Mouse (Mus musculus) intestine, embryonic 14.5 days (tissue): ENCODE results near the gene Txndc12. TPM values are rescaled to one million over a fixed set of nuclear protein-coding genes. Genes with fewer than 3 reads are reported as not detected.
A peak's percentile ranks its signal among the peaks of the same experiment; 100 is the strongest.

Experiments used
- ATAC-seq: fragments of 200-750 bp; cut with Nextera tagmentation; replicated peaks from 2 replicates; pipeline ENCODE4 v1.8.0; 2017; ENCODE audit warnings: low read depth, moderate number of reproducible peaks, moderate TSS enrichment, moderate library complexity; ENCODE audit not compliant: low FRiP score, low TSS enrichment
- DNase-seq: peaks from one replicate; pipeline ENCODE4 v3.0.0-alpha.2; 2018; ENCODE audit warnings: low spot score
- H3K27ac ChIP-seq: fragments of 300-500 bp; sonication (generic); 2 replicates; pipeline ENCODE4 v1.5.1; 2014; ENCODE audit warnings: low read depth, mild to moderate bottlenecking, control low read depth
- H3K27me3 ChIP-seq: fragments of 300-500 bp; sonication (generic); replicated peaks from 2 replicates; pipeline ENCODE4 v1.6.1; 2014; ENCODE audit warnings: low read length, control low read depth; ENCODE audit not compliant: control insufficient read depth, insufficient read depth
- H3K36me3 ChIP-seq: fragments of 300-500 bp; sonication (generic); 2 replicates; pipeline ENCODE4 v1.6.1; 2014; ENCODE audit warnings: low read length, control low read depth; ENCODE audit not compliant: control insufficient read depth, insufficient read depth
- H3K4me1 ChIP-seq: fragments of 300-500 bp; sonication (generic); replicated peaks from 2 replicates; pipeline ENCODE4 v1.6.1; 2014; ENCODE audit warnings: low read length, control low read depth, mixed read lengths; ENCODE audit not compliant: control insufficient read depth, insufficient read depth
- H3K4me2 ChIP-seq: fragments of 300-500 bp; sonication (generic); 2 replicates; pipeline ENCODE4 v1.6.1; 2014; ENCODE audit warnings: low read length
- H3K4me3 ChIP-seq: fragments of 300-500 bp; sonication (generic); 2 replicates; pipeline ENCODE4 v1.5.1; 2014; ENCODE audit warnings: low read depth, low read length, control low read depth, mixed read lengths
- H3K9ac ChIP-seq: fragments of 300-500 bp; sonication (generic); 2 replicates; pipeline ENCODE4 v1.6.1; 2014; ENCODE audit warnings: mild to moderate bottlenecking, low read length
- H3K9me3 ChIP-seq: fragments of 300-500 bp; sonication (generic); 2 replicates; pipeline ENCODE4 v1.6.1; 2016; ENCODE audit warnings: low read length, control low read depth; ENCODE audit not compliant: control insufficient read depth
- WGBS: fragments of 180-500 bp; shearing (Covaris S2); extraction: QIAGEN DNeasy Blood & Tissue Kit; methylation state at CpG from one replicate; pipeline ENCODE4 v1.1.7; 2014; 5-methylcytosine and 5-hydroxymethylcytosine counted together
- polyA plus RNA-seq: library from polyadenylated mRNA; unstranded; fragments of >200 nt; fragmentation: Nextera tagmentation; extraction: Ambion mirVana; gene quantifications from 2 replicates; pipeline ENCODE4 v1.2.1, GENCODE M21; 2014

Gene Txndc12
- polyA plus RNA-seq, 1 experiment from 2014 or later, result 108 TPM

DNA sequence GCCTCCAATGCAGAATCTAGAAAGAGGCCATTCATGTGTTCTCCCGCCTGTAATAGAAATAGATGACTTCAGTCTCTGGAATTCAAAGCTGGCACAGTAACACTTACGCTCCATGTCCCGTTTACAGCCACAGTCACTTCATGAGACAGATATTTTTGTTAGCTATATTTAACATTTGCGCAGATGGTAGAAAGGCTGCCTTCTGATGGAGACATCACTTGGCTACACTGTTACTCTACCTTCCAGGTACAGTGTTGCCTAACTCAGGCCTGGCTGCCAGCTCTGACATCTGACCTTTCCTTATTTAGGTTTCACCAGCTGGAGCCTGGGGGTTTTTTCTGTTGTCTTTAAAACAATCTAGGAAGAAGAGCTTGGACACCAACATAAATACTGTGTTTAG is 3.6 kb downstream of the Txndc12 start:
- Histone ChIP-seq H3K36me3 (no peaks in the 10 kb centered on the region), H3K9ac (no peak overlapping the region), H3K4me1 (peaks cover 17% of the 10 kb centered on the region), H3K9me3 (no peaks in the 10 kb centered on the region), H3K27me3 (no peaks in the 10 kb centered on the region), H3K27ac (no peak overlapping the region; the same call in 1 of the 2 replicates), H3K4me2 (no peak overlapping the region), H3K4me3 (no peak overlapping the region)
- DNase-seq, result no peak
- WGBS, result 71% methylated on average over 4 of the region's 4 CpGs
- ATAC-seq, result no peak

DNA sequence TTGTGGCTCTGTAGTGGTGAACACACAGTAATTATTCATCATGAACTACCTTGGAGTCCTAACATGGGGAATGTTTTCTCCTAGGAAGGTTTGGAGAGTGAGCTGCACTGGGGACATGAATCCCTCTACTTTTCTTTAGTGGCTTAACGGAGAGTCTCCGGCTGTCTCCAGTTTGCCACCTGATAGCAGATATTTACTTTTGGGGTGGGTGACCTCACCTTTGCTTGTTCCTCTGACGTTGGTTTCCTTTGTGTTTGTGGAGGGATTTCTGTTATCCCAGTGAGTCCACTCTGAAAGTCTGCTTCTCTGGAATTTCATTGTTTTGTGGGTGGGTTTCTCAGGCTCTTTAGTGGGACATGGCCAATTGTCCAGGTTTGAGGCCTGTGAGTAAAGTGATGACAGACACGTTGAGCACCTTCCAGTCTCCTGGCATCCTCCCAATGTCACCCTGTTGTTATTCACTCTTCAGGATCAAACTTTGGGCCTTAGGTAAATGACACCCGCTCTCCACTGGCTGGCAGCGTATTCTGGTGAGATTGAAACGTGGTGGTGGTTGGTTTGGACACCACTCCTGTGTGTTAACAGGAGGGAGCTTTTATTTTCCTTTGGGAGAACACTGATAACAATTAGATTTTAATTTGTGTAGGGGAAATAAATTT is 7.6 kb downstream of the Txndc12 start:
- Histone ChIP-seq H3K4me2 (no peak overlapping the region), H3K4me1 (no peaks in the 10 kb centered on the region; the same call in 1 of the 2 replicates), H3K4me3 (no peak overlapping the region), H3K27ac (peak overlapping the region; percentile 54), H3K36me3 (no peaks in the 10 kb centered on the region), H3K9ac (no peak overlapping the region), H3K27me3 (no peaks in the 10 kb centered on the region), H3K9me3 (no peaks in the 10 kb centered on the region)
- WGBS, result 73% methylated on average over 7 of the region's 7 CpGs
- ATAC-seq, result 0 out of 2 replicates have a peak, but pooled peaks have one; percentile 42
- no peak for DNase-seq

DNA sequence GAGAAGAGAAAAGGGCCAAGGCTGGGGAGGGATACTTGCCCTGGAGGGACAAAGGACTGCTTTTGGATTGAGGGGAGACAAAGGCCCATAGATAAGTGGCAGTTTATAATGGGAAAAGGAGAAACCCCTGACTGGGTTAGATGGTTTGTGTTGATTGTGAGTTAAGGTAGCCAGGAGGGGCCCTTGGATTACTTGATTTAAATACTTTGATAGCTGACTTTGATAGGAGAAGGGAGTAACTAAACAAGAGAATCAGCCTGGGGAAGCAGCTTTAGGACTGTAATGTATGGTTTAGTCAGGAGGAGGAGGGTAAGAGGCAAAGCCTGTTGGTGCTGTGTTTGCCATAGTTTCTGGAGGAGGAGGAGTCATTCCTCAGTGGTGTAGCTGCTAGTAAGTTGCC is 8.9 kb downstream of the Txndc12 start:
- no peak for DNase-seq
- ATAC-seq, result no peak
- H3K27ac ChIP-seq, result no peak overlapping the region
- no peaks in the 10 kb centered on the region for H3K27me3 ChIP-seq
- peaks cover under 1% of the 10 kb centered on the region; the same call in 1 of the 2 replicates for H3K4me1 ChIP-seq
- no peak overlapping the region for H3K4me3 ChIP-seq
- H3K4me2 ChIP-seq, result no peak overlapping the region
- no peak overlapping the region for H3K9ac ChIP-seq
- no peaks in the 10 kb centered on the region for H3K36me3 ChIP-seq
- H3K9me3 ChIP-seq, result no peaks in the 10 kb centered on the region

DNA sequence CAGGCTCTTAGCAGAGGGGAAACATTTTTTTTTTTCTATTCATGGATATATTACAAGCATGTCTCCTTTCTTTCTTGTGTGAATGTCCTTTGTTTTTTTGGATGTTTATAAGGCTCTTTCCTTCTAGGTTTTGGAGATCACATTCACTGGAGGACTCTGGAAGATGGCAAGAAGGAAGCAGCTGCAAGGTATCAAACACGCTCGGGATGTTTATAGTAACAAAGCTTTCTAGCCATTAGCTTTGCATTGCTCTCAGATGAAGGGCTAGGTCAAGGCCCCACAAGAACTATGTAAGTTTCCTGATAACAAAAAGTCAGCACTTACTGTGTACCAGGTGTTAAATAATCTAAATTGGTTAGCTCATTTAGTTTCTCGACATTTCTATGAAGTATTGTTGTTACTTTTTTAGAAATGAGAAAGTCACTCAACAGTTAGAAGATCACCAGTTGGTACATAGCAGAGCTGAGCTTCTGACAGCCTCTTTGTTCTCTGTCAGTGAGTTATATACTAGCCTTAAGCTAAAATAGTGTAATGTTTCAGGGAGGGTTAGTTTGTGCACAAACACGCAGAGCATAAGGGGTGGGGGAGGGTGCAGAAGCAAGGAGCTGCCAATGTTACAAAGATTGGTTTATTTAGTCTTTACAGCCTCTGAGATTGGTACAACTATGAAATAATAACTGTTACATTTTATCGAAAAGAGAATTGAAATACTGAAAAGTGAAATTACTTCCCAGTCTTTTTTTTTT is 11.6 kb downstream of the Txndc12 start:
- Histone ChIP-seq H3K9ac (no peak overlapping the region), H3K27me3 (no peaks in the 10 kb centered on the region), H3K4me1 (peaks cover 13% of the 10 kb centered on the region), H3K9me3 (no peaks in the 10 kb centered on the region), H3K4me2 (no peak overlapping the region), H3K36me3 (peaks cover 12% of the 10 kb centered on the region; the same call in 1 of the 2 replicates), H3K27ac (peak overlapping the region; percentile 54), H3K4me3 (no peak overlapping the region)
- ATAC-seq (no peak), DNase-seq (no peak)
- WGBS, result 53% methylated on average over 5 of the region's 5 CpGs

DNA sequence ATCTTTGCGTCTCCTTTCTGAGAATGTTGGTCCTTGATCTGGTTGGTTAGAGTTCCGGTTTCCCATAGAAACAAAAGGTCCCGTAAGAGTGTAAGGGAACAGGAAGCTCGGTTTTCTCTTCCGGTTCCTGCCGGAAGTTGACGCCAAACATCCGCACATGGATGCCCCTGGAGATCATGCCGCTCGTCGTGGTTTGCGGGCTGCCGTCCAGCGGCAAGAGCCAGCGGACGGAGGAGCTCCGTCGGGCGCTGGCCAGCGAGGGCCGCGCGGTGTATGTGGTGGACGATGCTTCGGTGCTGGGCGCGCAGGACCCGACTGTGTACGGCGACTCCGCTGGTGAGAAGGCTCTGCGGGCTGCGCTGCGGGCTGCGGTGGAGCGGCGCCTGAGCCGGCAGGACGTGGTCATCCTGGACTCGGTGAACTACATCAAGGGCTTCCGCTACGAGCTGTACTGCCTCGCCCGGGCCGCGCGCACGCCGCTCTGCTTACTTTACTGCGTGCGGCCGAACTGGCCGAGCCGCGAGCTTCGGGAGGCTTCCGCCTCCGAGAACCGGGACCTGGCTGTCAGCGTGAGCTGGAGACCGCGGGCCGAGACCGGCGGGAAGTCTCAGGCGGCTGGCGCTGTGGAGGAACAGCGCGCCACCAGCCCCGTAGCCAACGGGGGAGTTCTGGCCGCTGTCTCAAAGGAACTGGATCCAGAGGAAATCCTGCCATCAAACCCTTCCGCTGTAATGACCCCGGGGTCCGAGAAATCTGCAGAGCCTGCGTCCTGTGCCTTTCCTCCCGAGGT is 13.5 kb downstream of the Txndc12 start, which contains the start of gene Kti12:
TSS of gene Kti12 (plus strand) at position 71 of the 790 bp plus-strand sequence.
- peak within 1 kb of the TSS; percentile 90 for H3K9ac ChIP-seq
- H3K36me3 ChIP-seq, result peaks cover 16% of the 10 kb centered on the region; the same call in 1 of the 2 replicates
- peak within 1 kb of the TSS; percentile 94 for H3K4me3 ChIP-seq
- H3K27me3 ChIP-seq, result no peaks in the 10 kb centered on the region
- WGBS, result under 1% methylated on average over 77 of the region's 77 CpGs
- DNase-seq (peak; percentile 84), ATAC-seq (peak; percentile 88)
- peak within 1 kb of the TSS; percentile 92 for H3K4me2 ChIP-seq
- no peaks in the 10 kb centered on the region for H3K9me3 ChIP-seq
- peak within 1 kb of the TSS; percentile 89 for H3K27ac ChIP-seq
- H3K4me1 ChIP-seq, result peaks cover 13% of the 10 kb centered on the region

DNA sequence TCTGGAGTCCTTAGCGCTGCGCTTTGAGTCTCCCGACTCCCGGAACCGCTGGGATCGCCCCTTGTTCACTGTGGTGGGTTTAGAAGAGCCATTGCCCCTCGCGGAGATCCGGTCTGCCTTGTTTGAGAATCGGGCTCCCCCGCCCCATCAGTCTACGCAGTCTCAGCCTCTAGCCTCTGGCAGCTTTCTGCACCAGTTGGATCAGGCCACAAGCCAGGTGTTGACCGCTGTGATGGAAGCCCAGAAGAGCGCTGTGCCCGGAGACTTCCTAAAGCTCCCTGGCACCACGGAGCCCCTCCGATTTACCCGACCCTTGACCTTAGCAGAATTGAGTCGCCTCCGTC is 14.1 kb downstream of the Txndc12 start, which contains the start of gene A730015C16Rik:
TSS of gene A730015C16Rik (minus strand) at position 115 of the 344 bp plus-strand sequence.
- 7% methylated on average over 20 of the region's 20 CpGs for WGBS
- no peaks in the 10 kb centered on the region for H3K27me3 ChIP-seq
- DNase-seq, result no peak
- no peaks in the 10 kb centered on the region for H3K9me3 ChIP-seq
- H3K4me3 ChIP-seq, result peak within 1 kb of the TSS; percentile 94
- no peak for ATAC-seq
- peak within 1 kb of the TSS; percentile 90 for H3K9ac ChIP-seq
- H3K36me3 ChIP-seq, result peaks cover 21% of the 10 kb centered on the region; the same call in 1 of the 2 replicates
- peaks cover 13% of the 10 kb centered on the region for H3K4me1 ChIP-seq
- peak within 1 kb of the TSS; percentile 92 for H3K4me2 ChIP-seq
- H3K27ac ChIP-seq, result peak within 1 kb of the TSS; percentile 89

DNA sequence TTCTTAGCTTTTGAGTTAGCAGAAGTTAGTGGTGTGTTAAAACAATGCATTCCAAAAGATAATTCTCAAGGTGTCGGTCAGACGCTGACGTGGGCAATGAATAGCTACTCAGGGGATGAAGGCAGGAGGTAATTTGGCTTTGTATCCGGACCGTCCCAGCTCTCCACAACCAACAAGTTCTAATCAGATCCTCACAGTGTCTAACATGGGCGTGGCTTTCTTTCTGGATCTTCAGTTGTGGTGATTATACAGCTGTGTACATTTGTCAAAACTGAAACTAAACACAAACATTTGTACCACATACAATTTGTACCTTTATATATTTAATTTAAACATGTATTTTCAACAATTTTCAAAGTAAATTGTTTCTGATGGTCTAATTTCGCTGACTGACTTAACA is 32.4 kb downstream of the Txndc12 start:
- WGBS, result 77% methylated on average over 7 of the region's 7 CpGs
- Histone ChIP-seq H3K4me2 (no peak overlapping the region), H3K27me3 (no peaks in the 10 kb centered on the region), H3K27ac (no peak overlapping the region), H3K4me3 (no peak overlapping the region), H3K36me3 (peaks cover 21% of the 10 kb centered on the region), H3K9me3 (no peaks in the 10 kb centered on the region), H3K9ac (no peak overlapping the region), H3K4me1 (no peaks in the 10 kb centered on the region)
- no peak for DNase-seq
- ATAC-seq, result no peak

DNA sequence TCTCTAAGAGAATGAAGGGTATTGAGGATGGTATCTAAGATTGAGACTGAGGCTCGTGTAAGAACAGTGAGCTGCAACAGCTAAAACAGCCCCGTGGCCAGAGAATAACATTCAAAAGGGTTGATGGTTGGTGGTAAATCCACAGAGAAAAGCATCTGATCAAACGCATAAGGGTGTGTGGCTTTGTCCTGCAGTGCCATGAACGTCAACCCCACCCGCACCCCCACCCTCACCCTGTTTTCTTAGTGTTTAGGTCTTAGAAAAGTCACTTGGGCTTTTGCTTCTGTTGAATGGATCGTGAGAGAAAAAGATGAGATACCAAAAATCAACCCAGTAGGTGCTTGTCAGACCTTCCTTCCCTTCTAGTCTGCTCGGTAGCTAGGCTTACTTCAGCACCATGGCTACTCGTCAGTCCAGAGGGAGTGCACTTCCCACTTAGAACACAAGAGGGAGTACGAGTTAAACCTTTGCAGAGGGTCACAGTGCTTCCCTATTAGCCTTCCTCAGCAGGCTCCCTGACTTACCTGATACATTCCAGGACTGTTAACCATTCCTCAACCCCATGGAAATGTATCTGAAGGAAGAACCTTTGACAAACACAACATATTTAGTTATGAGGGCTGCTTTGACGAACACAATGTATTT is 35.5 kb downstream of the Txndc12 start:
- Histone ChIP-seq H3K4me1 (no peaks in the 10 kb centered on the region), H3K9me3 (no peaks in the 10 kb centered on the region), H3K4me3 (no peak overlapping the region), H3K4me2 (no peak overlapping the region), H3K27ac (no peak overlapping the region), H3K36me3 (no peaks in the 10 kb centered on the region), H3K27me3 (no peaks in the 10 kb centered on the region), H3K9ac (no peak overlapping the region)
- peak; percentile 94 for DNase-seq
- 35% methylated on average over 10 of the region's 10 CpGs for WGBS
- peak; percentile 74; the same call in 1 of the 2 replicates for ATAC-seq
